Mouse (Mus musculus): ENCODE data around the gene Clca3a1.

The Clca3a1 gene

GRCm38 (mm10) chr3:144679701-144680159 lies 81.0 kb downstream of the Clca3a1 start:
- DNase-seq (ENCODE audit: low read depth), result no peak
